Mouse (Mus musculus) cerebellum, adult 18-20 months (tissue): ENCODE data around the gene Gm21885.
"Not testable (repeated sequence)": the region's sequence is repeated elsewhere in the genome, so short reads cannot be mapped to it uniquely, and the experiment has no call there.

Source experiments
- DNase-seq, 2 experiments: peaks; one replicate each; pipeline ENCODE4 v3.0.0; 2021

Gene Gm21885

GRCm38 (mm10) chr11:94281199-94282181, at the start of gene Gm21885:
Gene Gm21885 (plus strand): TSS chr11:94281873.
- no peak for DNase-seq

- DNase-seq, result no peak
Observed at GRCm38 (mm10) chr11:94233405-94233804, 48.3 kb upstream of the Gm21885 start.

GRCm38 (mm10) chr11:94234380-94234779, 47.3 kb upstream of the Gm21885 start:
- no peak for DNase-seq

- no peak for DNase-seq
Observed at GRCm38 (mm10) chr11:94234857-94235256, 46.8 kb upstream of the Gm21885 start.

- peak; percentile 78 to 85 for DNase-seq
Observed at GRCm38 (mm10) chr11:94236074-94236473, 45.6 kb upstream of the Gm21885 start.

GRCm38 (mm10) chr11:94238786-94239185, 42.9 kb upstream of the Gm21885 start:
- no peak for DNase-seq

- no peak for DNase-seq
Observed at GRCm38 (mm10) chr11:94239706-94240105, 42.0 kb upstream of the Gm21885 start.

GRCm38 (mm10) chr11:94242760-94243421, 38.8 kb upstream of the Gm21885 start:
- no peak for DNase-seq

GRCm38 (mm10) chr11:94243422-94244180, 38.1 kb upstream of the Gm21885 start:
- DNase-seq, result no peak

- no peak for DNase-seq
Observed at GRCm38 (mm10) chr11:94244385-94244784, 37.3 kb upstream of the Gm21885 start.

GRCm38 (mm10) chr11:94245955-94246788, 35.5 kb upstream of the Gm21885 start, which contains the start of gene Wfikkn2:
Gene Wfikkn2 (minus strand): TSS chr11:94246005.
- DNase-seq, result no peak

- DNase-seq, result no peak
Observed at GRCm38 (mm10) chr11:94246789-94247061, 34.9 kb upstream of the Gm21885 start.

GRCm38 (mm10) chr11:94253156-94253555, 28.5 kb upstream of the Gm21885 start:
- no peak for DNase-seq

- no peak for DNase-seq
Observed at GRCm38 (mm10) chr11:94253691-94254090, 28.0 kb upstream of the Gm21885 start.

GRCm38 (mm10) chr11:94255733-94256132, 25.9 kb upstream of the Gm21885 start:
- DNase-seq, result no peak

GRCm38 (mm10) chr11:94257987-94258386, 23.7 kb upstream of the Gm21885 start:
- no peak for DNase-seq

- DNase-seq, result no peak
Observed at GRCm38 (mm10) chr11:94259814-94260213, 21.9 kb upstream of the Gm21885 start.

- DNase-seq, result no peak
Observed at GRCm38 (mm10) chr11:94261585-94262370, 19.9 kb upstream of the Gm21885 start.

GRCm38 (mm10) chr11:94265134-94265785, 16.4 kb upstream of the Gm21885 start:
- peak; percentile 73 to 77 for DNase-seq

- DNase-seq, result not testable (repeated sequence)
Observed at GRCm38 (mm10) chr11:94266155-94266554, 15.5 kb upstream of the Gm21885 start.

GRCm38 (mm10) chr11:94268761-94269160, 12.9 kb upstream of the Gm21885 start:
- no peak for DNase-seq
